Mouse (Mus musculus) 416B (cell line): Measurements from ENCODE around the gene Gm1553.

Source experiments
- DNase-seq: peaks from one replicate; pipeline ENCODE4 v3.0.0; 2011; ENCODE audit warnings: low read depth

The Gm1553 gene

DNA sequence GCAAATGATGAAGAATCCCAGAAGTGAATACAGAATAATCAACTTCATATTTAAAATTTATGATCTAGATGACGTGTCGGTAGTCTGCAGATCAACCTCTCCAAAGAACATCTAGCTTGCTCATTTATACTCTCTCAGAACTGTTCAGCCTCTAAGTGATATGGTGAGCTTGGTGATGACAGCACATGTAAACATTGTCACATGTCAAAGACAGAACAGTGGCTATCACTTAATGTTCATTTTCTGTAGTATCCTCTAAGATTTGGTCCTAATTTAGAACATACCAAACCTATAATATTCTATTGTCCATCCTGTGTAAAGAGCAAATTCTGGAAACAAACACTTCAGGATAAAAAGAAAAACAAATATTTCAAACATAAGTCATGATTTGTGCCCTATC, at the start of gene Gm1553:
Gene Gm1553 (minus strand): TSS at position 101 of the 400 bp plus-strand sequence.
- no peak for DNase-seq
